Mouse (Mus musculus) ES-E14 (cell line): ENCODE measurements around the gene Chn2. TPM values are rescaled to one million over a fixed set of nuclear protein-coding genes. Genes with fewer than 3 reads are reported as not detected.

Experiments used
- DNase-seq: peaks from one replicate; pipeline ENCODE4 v3.0.0-alpha.2; 2013; ENCODE audit warnings: low read depth, low spot score
- H3K27ac ChIP-seq: 2 replicates; pipeline ENCODE4 v1.5.1; 2012; ENCODE audit warnings: low read depth, mild to moderate bottlenecking, low read length, moderate library complexity, mixed read lengths; ENCODE audit not compliant: poor library complexity, insufficient read depth, severe bottlenecking
- H3K36me3 ChIP-seq: 2 replicates; pipeline ENCODE4 v1.6.1; 2012; ENCODE audit warnings: mild to moderate bottlenecking, low read length, moderate library complexity, mixed read lengths; ENCODE audit not compliant: control insufficient read depth, poor library complexity, insufficient read depth, severe bottlenecking
- H3K4me1 ChIP-seq, 2 experiments: fragments of 150-350 bp in 1 of 2; sonication (generic) in 1 of 2; 2 replicates each; pipeline ENCODE4 v1.6.1; 2012; ENCODE audit warnings: low read length in 2 of 2, mild to moderate bottlenecking in 1 of 2, mixed read lengths in 1 of 2; ENCODE audit not compliant: control insufficient read depth in 2 of 2, insufficient read depth in 2 of 2, poor library complexity in 1 of 2
- H3K4me3 ChIP-seq, 2 experiments: fragments of 150-350 bp in 1 of 2; sonication (generic) in 1 of 2; 2 replicates each; pipeline ENCODE4 v1.5.1; 2012; ENCODE audit warnings: low read length in 2 of 2, low read depth in 1 of 2, mild to moderate bottlenecking in 1 of 2, mixed read lengths in 1 of 2; ENCODE audit not compliant: insufficient read depth in 1 of 2, poor library complexity in 1 of 2, severe bottlenecking in 1 of 2
- H3K9ac ChIP-seq: 2 replicates; pipeline ENCODE4 v1.6.1; 2012; ENCODE audit warnings: low read depth, mild to moderate bottlenecking, low read length, mixed read lengths; ENCODE audit not compliant: poor library complexity, insufficient read depth, severe bottlenecking
- H3K9me3 ChIP-seq: fragments of 150-350 bp; sonication (generic); 2 replicates; pipeline ENCODE4 v1.6.1; 2012; ENCODE audit warnings: low read depth, mild to moderate bottlenecking, low read length; ENCODE audit not compliant: control insufficient read depth, insufficient read depth
- CHD2 ChIP-seq: IDR thresholded peaks from 2 replicates; pipeline ENCODE4 v1.6.1; 2014; ENCODE audit warnings: mild to moderate bottlenecking, low read depth, low read length, inconsistent platforms
- HCFC1 ChIP-seq: IDR thresholded peaks from 2 replicates; pipeline ENCODE4 v1.6.1; 2012; ENCODE audit warnings: low read length, inconsistent platforms, borderline replicate concordance; ENCODE audit not compliant: insufficient read depth
- MAFK ChIP-seq: IDR thresholded peaks from 2 replicates; pipeline ENCODE4 v1.6.1; 2014; ENCODE audit warnings: mild to moderate bottlenecking, low read depth, low read length, inconsistent platforms; ENCODE audit not compliant: insufficient read depth
- ZC3H11A ChIP-seq: IDR thresholded peaks from 2 replicates; pipeline ENCODE4 v1.6.1; 2012; ENCODE audit warnings: low read depth, mild to moderate bottlenecking, inconsistent platforms, low read length, borderline replicate concordance
- ZNF384 ChIP-seq: IDR thresholded peaks from 2 replicates; pipeline ENCODE4 v1.6.1; 2012; ENCODE audit warnings: low read depth, low read length, inconsistent platforms
- in situ Hi-C, 2 experiments: fragments of 600-800 bp; cut with MboI; formaldehyde crosslinking; loops; one replicate each; pipeline ENCODE4 v1.15.1; 2025; ENCODE audit warnings: low sequenced_read_pairs in 2 of 2, inconsistent platforms in 1 of 2; ENCODE audit not compliant: unreplicated experiment in 2 of 2
- total RNA-seq: library from RNA; depleted of rRNA; stranded (reverse); fragments of 300-350 nt; gene quantifications from 2 replicates; pipeline ENCODE4 v1.2.3, GENCODE M21; 2012

The Chn2 gene
- total RNA-seq, 1 experiment, result 7.1 TPM

DNA sequence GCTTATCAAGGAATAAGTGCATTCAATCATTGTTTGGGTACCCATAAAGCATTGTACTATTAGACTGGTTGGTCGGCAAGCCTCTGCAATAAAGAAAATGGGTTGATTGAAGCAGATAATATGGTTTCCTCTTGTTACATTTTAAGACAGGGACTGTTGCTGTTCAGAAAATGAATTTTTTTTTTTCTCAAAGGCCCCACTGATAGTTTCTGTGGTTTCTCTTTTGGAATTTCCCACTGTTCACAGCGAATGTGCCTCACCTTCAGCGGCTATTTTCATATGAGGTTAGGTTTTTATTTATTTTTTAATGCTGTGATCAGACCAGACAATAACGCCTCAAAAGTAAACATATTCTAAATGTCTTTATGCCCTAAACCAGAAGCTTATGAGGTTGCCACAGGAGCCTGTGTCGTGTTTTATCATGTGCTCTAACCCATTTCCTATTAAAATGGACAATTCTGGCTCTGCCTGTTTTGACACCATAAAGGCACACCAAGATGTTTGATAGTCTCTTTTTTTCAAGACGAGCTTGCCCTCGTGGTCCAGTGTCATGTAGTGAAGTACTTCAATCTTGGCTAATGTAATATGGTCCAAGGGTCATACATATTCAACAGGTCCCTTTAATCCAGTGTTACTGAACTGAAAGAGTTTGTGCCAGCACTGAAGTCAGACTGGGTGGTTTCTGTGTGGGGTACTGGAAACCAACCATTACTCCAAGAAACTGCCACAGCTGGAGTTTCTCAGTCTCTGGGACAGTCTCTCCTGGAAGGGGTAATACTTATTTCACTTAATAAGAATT is 112.3 kb downstream of the Chn2 start:
- no peaks in the 10 kb centered on the region for H3K36me3 ChIP-seq
- H3K9ac ChIP-seq, result no peak overlapping the region
- H3K27ac ChIP-seq, result no peak overlapping the region
- no peak overlapping the region for H3K4me3 ChIP-seq
- H3K4me1 ChIP-seq, result no peaks in the 10 kb centered on the region
- in situ Hi-C loops, result no loop called here
- no peak for DNase-seq
- H3K9me3 ChIP-seq, result no peaks in the 10 kb centered on the region
- no peak for TF ChIP-seq ZNF384
- no peak for TF ChIP-seq MAFK
- no peak for TF ChIP-seq CHD2
- no peak for TF ChIP-seq ZC3H11A
- no peak for TF ChIP-seq HCFC1

GRCm38 (mm10) chr6:54157097-54157496 is 117.7 kb downstream of the Chn2 start:
- H3K4me1 ChIP-seq, result no peaks in the 10 kb centered on the region
- in situ Hi-C loops, result no loop called here
- no peaks in the 10 kb centered on the region for H3K36me3 ChIP-seq
- H3K4me3 ChIP-seq, result no peak overlapping the region
- DNase-seq, result no peak
- H3K27ac ChIP-seq, result no peak overlapping the region
- H3K9ac ChIP-seq, result no peak overlapping the region
- TF ChIP-seq MAFK (no peak), ZC3H11A (no peak), CHD2 (no peak), HCFC1 (no peak), ZNF384 (no peak)
- no peaks in the 10 kb centered on the region for H3K9me3 ChIP-seq

DNA sequence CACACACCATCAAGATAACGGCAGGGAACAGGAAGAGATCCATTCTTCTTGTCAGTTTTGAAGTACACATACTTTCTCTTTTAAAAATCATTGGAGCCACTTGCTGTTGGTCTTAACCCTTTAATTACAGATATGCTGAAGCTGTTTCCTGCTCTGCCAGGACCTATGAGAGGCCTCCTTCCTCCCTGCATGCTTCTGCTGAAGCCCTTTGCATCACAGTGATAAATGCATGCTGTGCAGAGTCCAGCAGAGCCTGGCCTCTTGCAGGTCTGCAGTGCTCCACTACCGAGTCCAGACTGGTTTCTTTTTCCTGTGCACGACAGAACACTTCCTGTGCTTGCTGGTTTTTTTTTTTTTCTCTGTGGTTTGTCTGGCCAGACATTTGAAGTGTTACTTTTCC is 119.0 kb downstream of the Chn2 start:
- in situ Hi-C loops, result no loop called here
- Histone ChIP-seq H3K27ac (no peak overlapping the region), H3K4me1 (no peaks in the 10 kb centered on the region), H3K36me3 (no peaks in the 10 kb centered on the region), H3K9ac (no peak overlapping the region), H3K9me3 (no peaks in the 10 kb centered on the region), H3K4me3 (no peak overlapping the region)
- no peak for DNase-seq
- no peak for TF ChIP-seq CHD2
- TF ChIP-seq ZC3H11A, result no peak
- TF ChIP-seq HCFC1, result no peak
- no peak for TF ChIP-seq ZNF384
- no peak for TF ChIP-seq MAFK

- Histone ChIP-seq H3K9me3 (no peaks in the 10 kb centered on the region), H3K4me3 (no peak overlapping the region), H3K27ac (no peak overlapping the region), H3K9ac (no peak overlapping the region), H3K36me3 (no peaks in the 10 kb centered on the region), H3K4me1 (no peaks in the 10 kb centered on the region)
- TF ChIP-seq ZNF384 (no peak), MAFK (no peak), HCFC1 (no peak), ZC3H11A (no peak), CHD2 (no peak)
- DNase-seq, result no peak
- in situ Hi-C loops, result no loop called here
Observed at GRCm38 (mm10) chr6:54160677-54161076, 121.3 kb downstream of the Chn2 start.
